Mouse (Mus musculus) frontal cortex, adult (tissue): ENCODE measurements around the gene Gpatch3.

Experiments
- ATAC-seq: cut with Nextera tagmentation; 2 replicates; pipeline ENCODE4 v1.9.2; 2017; ENCODE audit warnings: mild to moderate bottlenecking, moderate library complexity, mixed read lengths; ENCODE audit not compliant: low TSS enrichment

The Gpatch3 gene

DNA sequence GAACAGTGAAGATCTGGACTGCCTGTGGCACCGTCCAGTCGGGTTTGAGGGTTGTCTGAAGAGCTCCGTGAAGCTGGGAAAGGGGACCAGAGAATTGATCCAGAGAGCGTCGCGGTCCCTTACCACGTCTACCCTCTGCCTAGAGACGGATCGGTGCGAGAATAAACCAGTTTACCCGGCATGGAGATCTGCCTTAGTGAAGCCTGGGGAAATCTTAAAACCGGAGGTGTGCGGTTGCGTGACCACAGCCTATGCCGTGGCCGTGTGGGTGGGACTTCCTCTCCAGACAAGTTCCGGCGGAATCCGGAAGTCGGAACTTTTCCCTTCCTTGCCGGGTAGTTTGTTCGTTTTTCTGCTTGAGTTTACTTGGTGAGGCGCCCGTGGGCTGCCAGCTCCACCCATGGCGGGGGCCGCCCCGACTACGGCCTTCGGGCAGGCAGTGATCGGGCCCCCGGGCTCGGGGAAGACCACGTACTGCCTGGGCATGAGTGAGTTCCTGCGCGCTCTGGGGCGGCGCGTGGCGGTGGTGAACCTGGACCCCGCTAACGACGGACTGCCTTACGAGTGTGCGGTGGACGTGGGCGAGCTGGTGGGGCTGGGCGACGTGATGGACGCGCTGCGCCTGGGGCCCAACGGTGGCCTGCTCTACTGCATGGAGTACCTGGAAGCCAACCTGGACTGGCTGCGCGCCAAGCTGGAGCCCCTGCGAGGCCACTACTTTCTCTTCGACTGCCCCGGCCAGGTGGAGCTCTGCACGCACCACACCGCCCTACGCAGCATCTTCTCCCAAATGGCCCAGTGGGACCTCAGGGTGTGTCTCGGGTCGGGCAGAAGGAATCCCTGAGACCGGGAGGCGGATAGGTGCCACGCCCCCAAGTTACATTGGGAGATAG is 9.8 kb downstream of the Gpatch3 start, which contains the start of gene Gpn2:
Gpn2 (plus strand) TSS at position 304 of the 893 bp plus-strand sequence.
- ATAC-seq: peak; percentile 97

DNA sequence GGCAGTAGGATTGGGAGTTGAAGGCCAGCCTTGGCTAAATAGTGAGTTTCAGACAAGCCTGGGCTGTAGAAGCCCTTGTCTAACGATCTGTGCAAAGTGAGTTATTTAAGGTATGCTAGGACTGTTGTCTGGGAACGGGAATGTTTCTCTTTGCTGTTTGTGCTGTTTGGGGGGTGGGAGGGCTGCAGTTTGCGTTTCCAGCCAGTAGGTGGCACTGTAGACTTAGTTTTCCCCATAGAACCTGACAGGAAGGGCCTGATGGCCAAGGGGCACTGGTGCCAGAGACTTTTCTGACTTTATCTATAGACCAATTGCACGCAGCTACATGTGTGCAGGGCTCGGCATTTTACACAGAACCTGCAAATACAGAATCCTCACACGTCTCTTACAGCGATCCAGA is 18.0 kb downstream of the Gpatch3 start:
- peak; percentile 23; the same call in 1 of the 2 replicates for ATAC-seq

DNA sequence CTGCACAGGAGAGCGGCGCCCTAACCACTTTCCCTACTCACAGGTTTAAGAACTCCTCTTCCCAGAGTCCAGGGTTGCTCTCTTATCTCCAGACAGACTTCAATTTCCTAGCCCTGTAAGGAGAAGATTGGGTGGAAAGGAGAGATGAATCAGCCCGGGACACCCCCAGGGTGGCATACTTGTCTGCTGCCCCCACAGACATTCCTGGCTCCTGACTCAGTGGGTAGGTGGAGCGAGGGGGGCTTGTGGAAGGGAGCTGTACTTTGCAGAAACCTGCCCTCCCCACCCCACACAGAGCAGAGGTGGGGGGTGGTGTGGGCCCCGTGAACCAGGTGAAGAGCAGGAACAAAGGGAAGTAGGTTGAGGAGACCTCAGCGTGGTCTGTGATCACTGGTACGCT is 21.0 kb downstream of the Gpatch3 start:
- ATAC-seq: peak; percentile 58; the same call in 1 of the 2 replicates

DNA sequence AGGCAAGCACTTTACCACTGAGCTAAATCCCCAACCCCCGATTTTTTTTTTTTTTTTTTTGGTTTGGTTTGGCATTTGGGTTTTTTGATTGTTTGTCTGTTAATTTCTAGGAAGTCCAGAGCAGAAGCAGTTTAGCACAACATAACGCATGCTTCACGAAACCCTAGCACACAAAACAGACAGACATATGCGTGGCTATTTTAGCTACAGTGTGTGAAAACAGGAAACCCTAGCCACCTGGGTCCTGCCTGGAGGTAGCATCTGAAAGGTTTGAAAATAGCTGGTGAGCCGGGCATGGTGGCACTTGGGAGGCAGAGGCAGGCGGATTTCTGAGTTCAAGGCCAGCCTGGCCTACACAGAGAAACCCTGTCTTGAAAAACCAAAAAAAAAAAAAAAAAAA is 21.5 kb downstream of the Gpatch3 start:
- ATAC-seq: no peak

DNA sequence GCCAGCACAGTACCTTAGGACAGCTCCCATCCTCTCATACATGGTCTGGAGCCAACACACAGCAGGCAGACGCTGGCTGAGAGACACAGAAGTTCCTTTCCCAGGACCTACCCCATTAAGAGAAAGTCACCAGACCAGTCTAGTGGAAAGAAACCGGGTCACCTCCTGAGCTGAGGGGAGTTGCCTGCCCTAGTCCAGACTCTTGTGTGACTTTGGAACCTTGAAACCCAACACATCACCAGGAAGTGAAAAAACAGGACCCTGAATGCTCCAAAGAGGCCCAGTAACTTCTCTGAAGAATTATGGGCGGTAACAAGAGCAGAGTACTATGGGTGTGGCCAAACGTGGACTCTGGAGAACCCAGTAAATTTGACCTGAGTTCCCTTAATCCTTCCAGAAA is 24.1 kb downstream of the Gpatch3 start:
- no peak for ATAC-seq

DNA sequence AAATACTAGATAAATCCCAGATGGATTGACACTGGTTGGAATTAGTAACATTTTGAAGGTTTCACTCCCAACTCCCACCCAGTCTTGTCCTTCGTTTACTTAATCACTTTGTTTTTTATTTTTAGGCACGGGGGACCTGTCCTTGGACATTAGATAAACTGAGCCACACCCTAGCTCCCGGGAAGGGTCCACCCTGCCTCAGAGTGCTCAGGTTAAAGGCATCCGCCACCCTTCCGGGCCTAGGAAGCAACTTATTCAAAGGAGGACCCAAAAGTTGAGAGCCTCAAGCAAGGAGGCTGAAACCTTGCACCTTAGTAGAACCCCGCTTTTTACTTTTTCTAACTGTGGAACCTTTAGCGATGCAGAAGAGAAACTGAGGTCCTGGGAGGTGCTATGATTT is 24.6 kb downstream of the Gpatch3 start:
- ATAC-seq: no peak

DNA sequence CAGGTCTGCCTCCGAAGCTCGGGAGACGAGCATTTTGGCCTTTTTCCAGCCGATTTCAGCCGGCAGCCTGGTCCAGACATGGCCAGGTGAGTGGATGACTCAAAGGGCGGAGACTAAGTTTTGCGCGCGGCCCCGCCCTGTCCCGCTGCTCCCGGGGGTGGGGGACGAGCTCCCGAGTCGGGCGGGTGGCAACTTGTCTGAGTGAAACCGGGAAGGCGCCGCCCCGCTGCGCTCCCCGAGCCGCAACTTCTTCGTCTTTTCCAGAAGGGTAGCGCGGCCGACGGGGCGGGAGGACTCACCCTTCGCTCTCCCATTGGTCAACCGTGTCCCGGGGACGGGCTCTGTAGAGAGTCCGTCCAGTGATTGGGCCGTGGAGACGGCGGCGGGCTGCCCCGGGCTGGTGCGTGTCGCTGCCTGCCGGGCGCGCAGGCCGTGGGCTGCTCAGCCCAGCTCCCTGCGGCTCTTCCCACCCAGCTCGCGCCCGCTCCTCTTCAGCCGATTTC is 25.1 kb downstream of the Gpatch3 start:
- peak; percentile 94 for ATAC-seq

DNA sequence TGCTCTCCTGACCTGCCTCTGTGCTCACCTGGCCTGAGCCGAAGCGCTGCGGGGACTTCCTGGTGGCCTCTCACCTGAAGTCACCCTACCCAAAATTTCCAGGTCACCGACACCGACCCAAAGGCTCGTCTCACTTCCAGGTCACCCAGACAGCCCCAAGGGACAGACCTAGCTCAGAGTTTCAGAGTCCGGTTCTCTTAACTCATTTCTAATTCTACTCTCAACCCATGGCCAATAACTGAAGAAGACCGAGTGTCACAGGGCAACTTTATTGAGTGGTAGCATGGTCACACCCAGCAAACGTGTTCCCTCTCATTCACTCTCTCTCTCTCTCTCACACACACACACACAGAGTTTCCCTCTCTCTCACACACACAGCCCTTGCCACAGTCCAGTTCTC is 25.8 kb downstream of the Gpatch3 start:
- ATAC-seq: no peak

DNA sequence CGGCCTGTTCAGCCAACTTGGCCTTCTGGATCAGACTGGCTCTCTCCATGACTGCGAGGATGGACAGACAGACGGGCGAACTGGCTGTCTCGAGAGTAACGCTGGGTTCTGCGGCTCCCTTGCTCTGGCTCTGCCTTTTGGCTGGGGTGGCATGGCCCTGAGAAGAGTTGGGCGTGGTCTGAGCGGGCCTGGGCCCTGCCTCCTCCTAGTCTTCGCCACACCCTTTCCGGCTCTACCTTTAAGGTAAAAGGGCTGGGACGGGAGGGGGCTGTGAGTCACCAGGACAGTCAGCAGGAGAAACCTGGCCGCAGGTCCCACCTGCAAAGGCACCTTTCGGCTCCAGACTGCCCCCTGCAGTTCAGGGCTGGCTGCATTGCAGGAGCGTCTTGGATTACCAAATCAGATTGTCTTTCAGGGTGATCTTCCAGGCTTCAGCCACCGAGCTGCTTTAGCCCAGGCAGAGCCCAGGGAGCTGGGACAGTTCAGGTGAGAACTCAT is 27.2 kb downstream of the Gpatch3 start, which contains the start of gene Sfn:
Sfn (minus strand) TSS at position 448 of the 498 bp plus-strand sequence.
- ATAC-seq: 0 out of 2 replicates have a peak, but pooled peaks have one; percentile 7

DNA sequence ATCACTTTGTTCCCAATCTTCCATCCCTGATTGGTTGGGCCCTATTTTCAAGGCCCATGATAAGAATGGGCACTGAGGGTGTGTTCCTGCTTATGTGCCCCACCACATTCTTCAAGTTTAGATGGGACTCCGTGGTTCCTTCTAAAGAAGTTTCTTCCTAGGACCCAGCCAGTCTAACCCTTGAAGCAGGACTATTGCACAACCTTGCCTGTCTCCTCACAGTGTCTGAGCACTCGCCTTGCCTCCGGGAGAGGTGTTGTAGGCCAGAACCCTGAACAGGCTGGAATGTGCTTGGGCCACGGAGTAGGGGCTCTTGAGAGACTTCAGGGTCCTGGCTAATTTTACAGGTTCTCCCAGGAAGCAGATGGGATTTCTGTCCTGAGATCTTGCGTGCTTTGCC is 28.5 kb downstream of the Gpatch3 start:
- no peak for ATAC-seq

DNA sequence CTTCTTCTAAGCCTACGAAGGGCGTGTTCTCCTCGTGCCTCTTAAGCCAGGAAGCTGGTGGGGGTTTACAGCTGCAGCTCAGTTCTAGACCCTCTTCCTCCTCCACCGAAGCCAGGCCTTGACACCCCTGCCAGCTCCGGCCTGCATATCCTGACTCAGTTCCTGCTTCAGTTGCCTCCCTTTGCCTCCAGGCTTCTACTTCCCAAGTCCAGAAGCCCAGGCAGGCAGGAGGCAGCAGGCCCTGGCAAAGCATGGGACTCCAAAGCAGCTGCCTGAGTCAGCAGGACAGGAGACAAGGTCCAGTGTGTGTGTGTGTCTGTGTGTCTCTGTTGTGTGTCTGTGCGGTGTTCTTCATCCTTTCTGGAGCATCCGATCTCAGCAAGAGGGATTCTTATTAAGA is 29.6 kb downstream of the Gpatch3 start:
- no peak for ATAC-seq

DNA sequence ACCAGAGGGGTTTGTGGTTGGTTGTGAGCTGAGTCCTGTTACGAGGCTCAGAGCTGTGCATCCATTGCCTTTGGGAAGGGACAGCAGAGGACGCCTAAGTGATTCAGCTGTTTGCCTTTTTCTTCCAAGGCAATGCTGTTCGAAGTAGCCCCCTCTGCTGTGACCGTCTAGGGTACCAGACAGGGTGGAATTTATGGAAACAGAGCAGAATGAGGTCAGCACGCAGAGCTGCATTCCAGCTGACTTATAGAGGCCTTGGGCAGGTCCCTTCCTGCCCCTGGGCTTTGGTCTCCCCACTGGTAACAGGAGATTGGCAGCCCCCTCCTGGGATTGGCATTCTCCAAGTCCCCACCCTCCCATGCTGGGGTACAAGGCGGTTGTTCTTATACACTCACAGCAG is 30.3 kb downstream of the Gpatch3 start:
- ATAC-seq: no peak

DNA sequence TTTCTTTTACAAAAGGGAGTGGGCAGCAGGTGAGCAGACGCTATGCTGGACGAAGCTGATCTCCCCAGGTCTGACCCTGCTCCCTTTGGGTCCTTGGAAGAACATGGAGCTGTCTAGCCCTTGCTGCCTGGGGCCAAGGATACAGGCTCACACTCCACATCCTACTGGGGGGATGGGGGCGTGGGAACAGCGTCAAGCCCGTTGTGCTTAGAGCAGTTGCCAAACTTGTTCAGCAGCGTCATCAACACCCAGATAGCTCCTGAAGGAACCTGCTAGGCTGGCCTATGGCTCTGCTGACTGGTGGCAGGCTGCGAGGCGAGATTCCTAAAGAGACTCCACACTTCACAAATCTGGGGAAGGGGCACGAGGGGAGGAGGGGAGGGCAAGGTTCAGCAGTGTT is 30.8 kb downstream of the Gpatch3 start:
- no peak for ATAC-seq

DNA sequence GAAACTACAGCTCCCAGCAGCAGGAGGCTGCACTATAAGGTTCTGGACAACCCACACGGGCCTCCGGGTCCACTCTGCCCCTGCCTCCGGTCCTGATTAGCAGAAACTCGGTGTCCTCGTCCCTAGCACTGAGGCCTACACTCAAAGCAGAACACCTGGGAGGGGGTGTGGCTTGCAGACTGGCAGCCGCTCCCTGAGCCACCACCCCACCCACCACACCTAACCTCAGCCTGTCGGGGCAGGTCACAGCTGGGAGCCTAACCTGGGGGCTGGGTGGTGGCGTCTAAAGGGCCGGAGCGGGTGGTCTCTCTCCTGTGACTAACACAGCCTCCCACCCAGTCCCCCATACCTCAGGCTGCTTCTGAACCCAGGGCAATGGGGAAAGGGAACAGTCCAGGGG is 32.7 kb downstream of the Gpatch3 start:
- no peak for ATAC-seq

DNA sequence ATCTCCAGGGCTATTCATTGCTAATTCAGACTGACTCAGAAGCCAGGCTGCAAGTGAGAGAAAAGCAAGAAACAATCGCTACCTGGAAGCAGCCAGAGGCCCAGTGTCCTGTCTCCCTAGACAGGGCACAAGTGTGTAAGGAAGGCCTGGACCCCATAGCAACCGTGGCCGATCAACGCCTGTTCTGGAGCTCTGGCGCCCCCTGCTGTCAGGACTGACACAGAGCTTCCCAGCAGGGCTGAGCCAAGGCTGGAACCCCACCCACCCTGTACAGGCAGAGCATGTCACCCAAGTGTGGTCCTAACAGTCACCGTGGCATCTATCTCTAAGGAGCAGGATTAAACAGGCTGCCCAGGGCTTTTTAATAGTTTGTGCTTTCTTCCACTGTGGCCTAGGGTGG is 35.2 kb downstream of the Gpatch3 start:
- peak; percentile 44; the same call in 1 of the 2 replicates for ATAC-seq

DNA sequence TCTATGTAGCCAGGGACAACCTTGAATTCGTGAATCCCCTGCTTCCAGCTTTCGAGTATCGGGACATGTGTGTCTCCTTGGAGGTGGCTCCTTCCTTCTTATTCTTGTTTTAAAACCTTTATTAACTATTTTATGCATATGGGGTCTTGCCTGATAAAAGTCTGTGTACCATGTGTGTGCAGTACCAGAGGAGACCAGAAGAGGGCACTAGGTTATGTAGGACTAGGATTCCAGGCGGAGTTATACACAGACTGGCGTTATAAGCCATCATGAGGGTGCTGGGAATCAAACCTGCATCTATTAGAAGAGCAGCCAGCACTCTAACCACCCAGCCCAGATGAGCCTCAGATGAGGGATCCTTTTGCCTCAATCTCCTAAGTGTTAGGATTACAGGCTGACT is 37.3 kb downstream of the Gpatch3 start:
- ATAC-seq: no peak

DNA sequence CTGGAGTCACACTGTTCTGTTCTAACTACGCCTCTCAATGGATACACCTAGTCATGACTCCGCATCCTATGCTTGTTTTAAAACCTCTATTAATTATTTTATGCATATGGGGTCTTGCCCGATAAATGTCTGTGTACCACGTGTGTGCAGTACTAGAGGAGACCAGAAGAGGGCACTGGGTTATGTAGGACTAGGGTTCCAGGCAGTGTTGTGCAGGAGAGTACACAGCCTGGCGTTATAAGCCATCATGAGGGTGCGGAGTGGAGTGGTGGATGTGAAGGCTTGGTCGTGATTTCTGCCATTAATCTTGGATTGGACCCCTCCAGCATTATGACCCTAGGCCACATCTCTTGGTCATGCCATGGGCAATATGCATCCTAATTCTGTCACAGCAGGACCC is 37.9 kb downstream of the Gpatch3 start:
- no peak for ATAC-seq

DNA sequence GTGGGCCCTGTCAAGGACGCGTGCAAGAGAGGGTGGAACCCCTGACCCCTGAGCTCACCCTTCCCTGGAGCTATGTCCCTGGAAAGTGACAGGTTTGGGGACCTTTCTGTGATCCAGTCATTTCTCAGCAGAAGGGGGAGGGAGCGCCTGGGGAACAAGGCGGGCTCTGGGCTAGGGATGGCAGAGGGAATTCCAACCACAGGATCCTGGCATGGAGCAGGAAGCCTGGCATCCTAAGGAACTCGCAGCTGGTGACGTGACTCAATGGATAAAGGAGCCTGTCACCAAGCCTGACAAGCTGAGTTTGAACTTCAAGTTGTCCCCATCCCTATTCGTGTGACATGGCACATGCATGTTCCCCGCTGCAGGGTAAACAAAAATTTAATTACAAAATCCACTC is 38.5 kb downstream of the Gpatch3 start:
- no peak for ATAC-seq

DNA sequence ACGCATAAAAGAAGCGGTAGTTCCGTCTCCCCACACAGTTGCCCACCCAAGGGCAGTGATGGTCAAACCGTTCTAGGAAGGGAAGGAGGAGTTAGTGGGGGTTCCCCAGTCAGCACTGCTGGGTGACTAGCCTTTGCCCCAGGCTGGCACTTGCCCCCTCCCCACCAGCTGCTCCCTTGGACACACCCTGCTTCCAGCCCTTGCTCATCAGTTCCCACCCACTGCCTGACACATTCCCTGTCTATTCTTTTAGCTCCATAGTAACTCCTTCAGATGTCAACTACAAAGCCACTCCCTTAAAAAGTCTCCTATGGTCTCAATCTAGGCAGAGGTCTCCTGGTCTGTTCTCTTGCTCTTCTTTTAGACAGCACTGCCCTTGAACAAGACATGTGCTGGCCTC is 39.3 kb downstream of the Gpatch3 start:
- ATAC-seq: no peak

DNA sequence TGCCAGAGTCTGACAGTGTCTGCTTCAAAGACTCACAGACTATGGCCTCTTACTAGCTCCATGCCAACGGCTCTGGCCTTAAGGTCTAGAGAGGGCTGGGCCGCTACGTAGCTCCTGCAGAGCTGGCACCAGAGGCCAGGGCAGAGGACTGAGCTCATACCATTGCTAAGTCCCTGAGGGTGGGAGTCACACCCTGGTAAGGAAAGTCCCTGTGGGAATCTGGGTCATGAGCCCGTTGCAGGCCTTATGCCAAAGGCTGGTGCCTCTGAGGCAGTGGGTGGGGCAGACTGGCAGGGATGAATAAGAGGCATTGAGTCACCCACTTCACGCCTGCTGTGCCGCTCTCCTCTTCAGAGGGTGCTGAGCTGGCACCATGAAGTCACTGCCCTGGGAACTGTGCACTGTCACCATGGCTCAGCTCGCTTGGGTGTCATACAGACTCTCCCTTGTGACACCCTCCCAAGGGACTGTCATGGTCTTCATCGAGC is 39.8 kb downstream of the Gpatch3 start:
- peak; percentile 95 for ATAC-seq

DNA sequence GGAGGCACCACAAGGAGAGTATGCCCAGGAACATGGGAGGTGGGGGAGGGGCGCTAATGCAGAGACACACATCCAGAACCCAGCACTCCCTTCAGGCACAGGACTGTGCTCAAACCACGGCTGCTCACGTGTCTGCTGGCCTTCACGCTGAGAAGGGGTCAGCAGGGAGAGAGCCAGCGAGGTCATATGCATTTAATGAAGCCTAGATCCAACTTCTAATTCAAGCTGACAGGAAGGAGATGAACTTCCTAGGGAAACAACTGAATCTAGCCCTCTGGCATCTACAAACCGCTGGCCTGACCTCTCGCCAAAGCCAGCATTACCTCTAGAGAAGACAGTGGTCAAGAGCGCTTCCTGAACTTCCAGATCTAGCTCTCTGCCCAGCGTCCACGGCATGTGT is 40.9 kb downstream of the Gpatch3 start:
- ATAC-seq: no peak

DNA sequence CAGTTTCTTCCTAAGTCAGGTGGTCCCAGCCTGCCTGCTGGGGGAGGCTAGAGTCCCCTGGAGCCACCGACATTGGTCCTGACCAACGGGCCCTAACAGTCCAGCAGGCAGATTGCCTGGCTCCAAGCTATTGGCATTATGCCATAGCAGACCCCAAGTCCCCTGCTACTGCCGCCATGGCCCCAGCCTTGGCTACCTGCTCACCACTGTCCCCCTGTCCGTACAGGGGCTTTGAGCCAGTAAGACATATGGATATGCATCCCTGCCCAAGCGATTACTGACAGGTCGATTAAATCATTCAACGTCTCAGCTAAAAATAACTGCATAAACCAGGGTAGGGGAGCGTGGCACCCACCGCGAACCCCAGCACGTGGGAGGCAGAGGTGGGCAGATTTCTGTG is 43.4 kb downstream of the Gpatch3 start:
- ATAC-seq: no peak
